In genomic region chr2:110989539-110989938, GRCm38 (mm10) we compare ENCODE assay signal across 15 mouse cellular contexts. TPM values are rescaled to one million over a fixed set of nuclear protein-coding genes. Genes with fewer than 3 reads are reported as not detected.
DNase-seq lines count a peak whose midpoint lies in the region; TF ChIP-seq lines count a peak whose summit lies in the region.
"Had no signal": no experiment of that assay in that cellular context is flagged by ENCODE, and none has a peak within 500 bp of the region (broad histone marks: within the 10 kb centered on the region; RNA-seq: fewer than 3 reads in every experiment).

No protein-coding gene starts in this region.

- H3K4me1 ChIP-seq in heart, adult 2 months (ENCODE audit: control insufficient read depth, insufficient read depth, low read length): no peaks in the 10 kb centered on the region
- H3K4me1 ChIP-seq in CH12.LX (ENCODE audit: control insufficient read depth in 1 of 2, insufficient read depth in 2 of 2): no peaks in the 10 kb centered on the region
- H3K4me1 ChIP-seq: forebrain, embryonic 13.5 days; liver, embryonic 15.5 days; megakaryocyte, embryonic 14.5 days; neural tube, embryonic 12.5 days had no signal

- intact Hi-C loops in heart, adult 2 months (cut with DNase I): loop anchor here (10.0 kb wide), 1 partner anchor 1085 kb away; no protein-coding TSS in a partner anchor
- intact Hi-C loops in heart, postnatal 10 days (cut with DNase I): loop anchor here (10.0 kb wide), 2 partner anchors 765 to 1085 kb away; no protein-coding TSS in a partner anchor
- intact Hi-C loops in left cerebral cortex, adult 2 months (cut with DNase I): no loop called here

- no peaks in the 10 kb centered on the region for H3K27me3 ChIP-seq in heart, adult 2 months (ENCODE audit: control insufficient read depth, insufficient read depth, low read length)
- no peaks in the 10 kb centered on the region for H3K27me3 ChIP-seq in CH12.LX (replicated peaks)
- H3K27me3 ChIP-seq: forebrain, embryonic 13.5 days; liver, embryonic 15.5 days; megakaryocyte, embryonic 14.5 days; neural tube, embryonic 12.5 days had no signal

- no peaks in the 10 kb centered on the region for H3K36me3 ChIP-seq in heart, adult 2 months (ENCODE audit: control insufficient read depth, insufficient read depth, low read length)
- H3K36me3 ChIP-seq in CH12.LX (replicated peaks in 1 of 2; ENCODE audit: control insufficient read depth in 1 of 2, insufficient read depth in 1 of 2, low read length in 1 of 2): no peaks in the 10 kb centered on the region
- H3K36me3 ChIP-seq: liver, embryonic 15.5 days; neural tube, embryonic 12.5 days had no signal

- dilution Hi-C loops in CH12.LX (cut with MboI; ENCODE audit: extremely low pct_ligation_motif_present, extremely low pct_unique_long_range_greater_than_20kb, low sequenced_read_pairs): no loop called here

- in situ Hi-C loops in CH12.LX (cut with MboI; ENCODE audit: low pct_ligation_motif_present, low pct_unique_long_range_greater_than_20kb, low sequenced_read_pairs): no loop called here

- no peak overlapping the region for H3K27ac ChIP-seq in heart, adult 2 months
- H3K27ac ChIP-seq in left cerebral cortex, adult 2 months: no peak overlapping the region
- no peak overlapping the region for H3K27ac ChIP-seq in CH12.LX (ENCODE audit: insufficient read depth, low read depth)
- H3K27ac ChIP-seq: forebrain, embryonic 13.5 days; liver, embryonic 15.5 days; neural tube, embryonic 12.5 days had no signal

- peak; percentile 7 for TF ChIP-seq RAD21 in CH12.LX (IDR thresholded peaks at IDR 0.05; ENCODE audit: low read depth, low read length)

- no peak overlapping the region for H3K9ac ChIP-seq in heart, adult 2 months (ENCODE audit: low read depth, low read length)
- H3K9ac ChIP-seq in CH12.LX (ENCODE audit: insufficient read depth, low read depth): no peak overlapping the region
- H3K9ac ChIP-seq: forebrain, embryonic 13.5 days; liver, embryonic 15.5 days; neural tube, embryonic 12.5 days had no signal

- H3K4me2 ChIP-seq in CH12.LX (ENCODE audit: insufficient read depth, low read depth, poor library complexity, severe bottlenecking): no peak overlapping the region
- H3K4me2 ChIP-seq: forebrain, embryonic 13.5 days; liver, embryonic 15.5 days; neural tube, embryonic 12.5 days had no signal

- TF ChIP-seq POLR2A in heart, adult 2 months (IDR thresholded peaks at IDR 0.05; ENCODE audit: insufficient read depth, low read depth, low read length): no peak
- TF ChIP-seq POLR2A in CH12.LX (IDR thresholded peaks at IDR 0.05; ENCODE audit: low read depth, low read length): no peak

- 62% methylated on average over 4 of the region's 4 CpGs for WGBS in heart, adult 2 months

- no peak for TF ChIP-seq EP300 in heart, adult 2 months (IDR thresholded peaks at IDR 0.05; ENCODE audit: insufficient read depth, low read depth, low read length)
- TF ChIP-seq EP300 in CH12.LX (IDR thresholded peaks at IDR 0.05; ENCODE audit: low read length): no peak

- H3K79me2 ChIP-seq in heart, adult 2 months (replicated peaks; ENCODE audit: control insufficient read depth, insufficient read depth, low read length): no peaks in the 10 kb centered on the region
- H3K79me2 ChIP-seq in CH12.LX (replicated peaks; ENCODE audit: control insufficient read depth, extremely low read depth, insufficient read depth, poor library complexity, severe bottlenecking): no peaks in the 10 kb centered on the region

- DNase-seq in heart, adult 2 months: no peak
- DNase-seq in heart, postnatal 10 days: no peak
- DNase-seq in left cerebral cortex, adult 2 months (ENCODE audit: extremely low spot score in 1 of 2, low spot score in 2 of 2): no peak
- no peak for DNase-seq in left cerebral cortex, adult 8-10 months (ENCODE audit: low spot score in 2 of 2)
- DNase-seq in CH12.LX (ENCODE audit: extremely low read depth): no peak
- DNase-seq in ZHBTc4 (ENCODE audit: low read depth, low spot score): peak; percentile 1
- no peak for DNase-seq in layer of hippocampus, adult 9-11 months
- DNase-seq in cerebellum, adult 11-12 months: no peak
- DNase-seq: kidney, postnatal 14 days; right cerebral cortex, adult 18-20 months had no signal

- H3K4me3 ChIP-seq in heart, adult 2 months: no peak overlapping the region
- no peak overlapping the region for H3K4me3 ChIP-seq in left cerebral cortex, adult 2 months
- no peak overlapping the region for H3K4me3 ChIP-seq in CH12.LX (replicated peaks in 1 of 3; ENCODE audit: low read depth in 2 of 3, low read length in 2 of 3, poor library complexity in 1 of 3)
- H3K4me3 ChIP-seq: forebrain, embryonic 13.5 days; liver, embryonic 15.5 days; megakaryocyte, embryonic 14.5 days; neural tube, embryonic 12.5 days had no signal

- peaks cover 21% of the 10 kb centered on the region for H3K9me3 ChIP-seq in CH12.LX (replicated peaks; ENCODE audit: low read length)
- H3K9me3 ChIP-seq: forebrain, embryonic 13.5 days; liver, embryonic 15.5 days; megakaryocyte, embryonic 14.5 days; neural tube, embryonic 12.5 days had no signal

- TF ChIP-seq CTCF in heart, adult 2 months (IDR thresholded peaks at IDR 0.05): peak; percentile 45
- TF ChIP-seq CTCF in left cerebral cortex, adult 2 months (IDR thresholded peaks at IDR 0.05): peak; percentile 51
- TF ChIP-seq CTCF in CH12.LX (conservative IDR thresholded peaks at IDR 0.05 in 1 of 2, IDR thresholded peaks at IDR 0.05 in 1 of 2; ENCODE audit: low read depth in 2 of 2, low read length in 2 of 2): peak in 1 of 2 experiments; percentile 12; a peak in 1 of 4 replicates

TF ChIP-seq in CH12.LX, 34 proteins besides CTCF, POLR2A, EP300 and RAD21:
- no peak for TF ChIP-seq CHD1 (IDR thresholded peaks at IDR 0.05; ENCODE audit: low read depth, low read length)
- no peak for TF ChIP-seq ELF1 (IDR thresholded peaks at IDR 0.05; ENCODE audit: low read depth, low read length)
- TF ChIP-seq E2F4 (IDR thresholded peaks at IDR 0.05; ENCODE audit: insufficient replicate concordance, low read depth, low read length): no peak
- TF ChIP-seq MEF2A (IDR thresholded peaks at IDR 0.05; ENCODE audit: borderline replicate concordance, low read depth, low read length): no peak
- TF ChIP-seq IRF4 (IDR thresholded peaks at IDR 0.05; ENCODE audit: low read depth, low read length): no peak
- no peak for TF ChIP-seq MXI1 (IDR thresholded peaks at IDR 0.05; ENCODE audit: low read depth, low read length)

RNA-seq across cellular contexts. Expression of gene Ano3, which starts 38.8 kb away (rescaled TPM):
- under 1 TPM; 0.03 to 0.14 TPM for total RNA-seq in heart, adult 2 months (2021)
- polyA plus RNA-seq in heart, adult 2 months (2012; rRNA removed): 0.02 and 0.15 TPM in 2 replicates
- total RNA-seq in heart, postnatal 10 days (2021): under 1 TPM; 0.24 to 0.25 TPM
- total RNA-seq in left cerebral cortex, adult 2 months (2021): 10 to 100 TPM; 70.7 to 77.1 TPM
- 100 to 1,000 TPM in 2 of 4 experiments, 10 to 100 TPM in 2; 87.5 to 103 (median 95.5) TPM for total RNA-seq in left cerebral cortex, adult 8-10 months (2022)
- not detected in 2 replicates for total RNA-seq in CH12.LX (2012; rRNA removed)
- not detected in 2 replicates for total RNA-seq in CH12.LX (2014; rRNA removed)
- not detected in 2 replicates for polyA plus RNA-seq in CH12.LX (2012; ENCODE audit: insufficient read length, low read depth)
- total RNA-seq: granulocyte monocyte progenitor cell, adult 5-6 weeks had no signal

Comparison
In these comparisons a context has a peak if more than half of its experiments do, and no peak if none do; other contexts are left out.
1. RNA of gene Ano3, which starts 38.8 kb away (total RNA-seq): 87.5 to 103 TPM in left cerebral cortex, adult 8-10 months and 70.7 to 77.1 TPM in left cerebral cortex, adult 2 months; 0.24 to 0.25 TPM in heart, postnatal 10 days, 0.03 to 0.14 TPM in heart, adult 2 months and not detected in CH12.LX; every median in the first group is over 10 times any median in the second.